Mouse (Mus musculus) adrenal gland, adult (tissue): Measurements from ENCODE around the gene Akap8l.
A peak's percentile ranks its signal among the peaks of the same experiment; 100 is the strongest.

Experiments used
- DNase-seq, 2 experiments: peaks; one replicate each; pipeline ENCODE4 v3.0.0; 2022 to 2023; ENCODE audit warnings: low spot score in 1 of 2; ENCODE audit not compliant: inconsistent age in 2 of 2

Akap8l gene

DNA sequence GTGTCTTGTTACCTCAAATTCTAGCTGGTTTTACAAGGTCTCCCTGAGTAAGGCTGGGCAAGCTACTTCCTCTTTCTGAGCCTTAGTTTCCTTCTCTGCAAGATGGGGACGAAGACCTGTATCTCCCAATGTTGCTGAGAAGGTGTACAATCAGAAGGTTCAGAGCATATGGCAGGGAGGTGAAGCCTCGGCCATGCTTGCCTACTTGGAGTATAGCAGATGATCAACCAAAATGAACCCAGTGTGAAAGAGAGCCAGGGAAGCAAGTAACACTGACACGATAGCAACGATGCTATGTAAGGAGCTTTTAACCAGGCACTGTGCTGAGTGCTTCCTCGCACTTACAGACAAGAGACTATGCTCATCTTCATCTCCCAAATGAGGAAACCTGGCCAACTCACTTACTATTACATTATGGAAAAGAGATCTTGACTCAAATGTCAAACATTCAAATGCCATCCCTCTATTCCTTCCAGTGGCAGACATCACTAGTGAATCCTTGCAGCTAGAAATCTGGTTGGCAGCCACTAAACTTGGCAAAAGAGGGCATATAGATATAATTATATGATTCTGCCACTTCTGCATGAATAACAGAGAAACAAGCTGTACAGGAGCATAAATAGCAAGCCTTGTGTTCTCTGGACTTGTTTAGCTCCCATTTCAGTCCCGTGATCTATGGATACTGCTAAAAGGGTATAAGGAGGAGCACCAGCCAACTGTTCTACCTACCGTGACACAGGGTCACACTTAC, 8.0 kb upstream of the Akap8l start:
- no peak for DNase-seq

DNA sequence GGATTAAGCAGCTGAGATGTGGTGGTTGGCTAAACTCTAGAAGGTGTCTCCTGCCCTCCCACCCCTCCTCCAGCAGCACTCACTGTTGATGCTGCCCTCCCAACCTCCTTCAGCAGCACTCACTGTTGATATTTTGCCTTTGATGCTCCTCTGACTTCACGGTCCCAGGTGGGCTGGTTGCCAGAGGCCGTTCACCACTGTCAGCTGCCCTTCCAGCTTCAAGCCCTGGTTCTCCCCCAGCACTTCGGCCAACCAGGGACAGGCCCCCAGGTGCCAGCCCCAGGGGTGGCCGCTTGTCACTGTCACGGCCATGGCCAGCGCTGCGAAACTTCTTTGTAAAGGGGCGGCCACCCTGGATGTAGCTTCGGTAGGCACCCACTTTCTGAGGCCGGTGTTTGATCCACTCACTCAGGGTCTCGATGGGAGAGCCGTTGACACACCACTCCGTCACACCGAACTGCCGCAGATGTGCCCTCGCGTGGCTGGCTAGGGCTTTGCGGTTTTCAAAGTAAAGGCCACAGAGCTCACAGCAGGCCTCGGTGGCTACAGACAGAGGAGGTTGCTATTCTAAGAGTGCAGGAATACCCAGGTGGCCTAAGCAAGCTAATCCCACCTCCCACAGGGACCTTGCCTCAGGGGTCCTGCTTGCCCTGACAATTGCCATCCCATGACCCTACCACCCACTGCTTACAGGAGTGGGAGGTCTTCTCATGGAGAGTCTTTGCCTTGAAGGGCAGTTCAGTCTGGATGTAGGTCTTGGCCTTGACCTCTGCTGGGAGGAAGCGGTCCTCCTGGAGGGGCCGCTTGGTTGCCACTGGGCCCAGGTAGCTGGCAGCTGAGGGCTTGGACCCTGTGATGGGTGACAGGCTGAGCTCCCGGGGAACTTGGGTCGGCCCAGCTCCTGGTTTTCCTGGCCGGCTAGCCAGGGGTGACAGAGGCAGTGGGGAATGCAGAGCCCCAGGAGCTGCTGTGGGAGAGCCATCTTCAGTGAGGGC, 6.7 kb upstream of the Akap8l start:
- DNase-seq: peak; percentile 24 to 71

DNA sequence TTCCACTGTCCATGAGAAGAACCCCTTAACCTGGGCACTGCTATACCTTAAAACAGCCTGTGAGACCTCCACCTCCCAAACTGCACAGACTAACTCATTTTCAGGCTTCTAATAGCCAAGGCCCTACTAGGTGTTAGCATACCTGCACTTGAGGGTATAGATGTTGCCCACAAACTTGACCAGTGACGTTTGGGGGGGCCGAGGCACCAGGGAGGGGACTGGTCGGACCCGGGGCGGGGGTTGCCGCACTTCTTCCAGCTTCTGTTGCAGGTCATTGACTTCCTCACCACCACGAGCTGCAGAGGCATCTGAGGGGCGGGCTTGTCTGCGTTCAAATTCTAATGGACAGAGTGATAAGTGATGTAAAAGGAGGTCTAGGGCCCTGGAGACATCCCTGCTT, 5.9 kb upstream of the Akap8l start:
- no peak for DNase-seq

DNA sequence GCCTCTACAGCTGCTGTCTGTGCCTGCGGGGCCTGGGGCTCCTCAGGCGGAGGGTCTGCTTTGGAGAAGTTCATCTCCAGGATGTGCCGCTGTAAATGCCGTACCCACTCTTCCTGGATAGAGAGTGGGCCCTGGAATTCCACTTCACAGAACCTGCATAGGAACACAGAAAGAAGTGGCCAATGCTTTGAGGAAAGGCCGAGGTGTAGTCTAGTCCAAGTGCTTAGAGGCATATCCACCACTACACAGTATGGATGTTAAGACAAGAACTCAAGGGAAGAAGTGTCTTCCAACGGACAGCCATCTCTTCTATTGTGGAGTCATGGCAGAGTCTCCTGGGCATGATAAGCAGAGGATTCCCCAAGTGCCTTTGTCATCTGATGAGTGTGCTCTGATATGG, 4.6 kb upstream of the Akap8l start:
- no peak for DNase-seq

DNA sequence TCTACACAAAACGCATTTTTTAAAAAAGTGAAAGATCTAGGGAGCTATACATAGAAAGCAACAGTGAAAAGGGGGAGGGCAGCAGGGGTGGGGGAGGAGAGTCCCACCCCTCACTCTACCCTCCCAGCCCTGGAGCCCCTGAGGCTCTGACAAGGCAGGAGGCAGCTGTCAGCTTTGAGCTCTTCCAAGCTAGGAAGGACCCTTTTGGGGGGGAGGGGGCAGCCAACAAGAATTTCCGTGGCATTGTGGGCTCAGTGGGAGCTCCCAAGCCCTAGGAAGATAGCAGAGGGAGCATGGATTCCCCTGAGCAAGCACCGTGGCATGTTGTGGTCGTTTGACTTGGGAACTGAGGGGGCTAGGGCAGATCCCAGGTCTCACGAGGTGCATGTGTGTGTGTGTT, 3.8 kb upstream of the Akap8l start:
- no peak for DNase-seq

GRCm38 (mm10) chr17:32353696-32354095, 3.3 kb upstream of the Akap8l start:
- peak in 1 of 2 experiments; percentile 80 for DNase-seq

DNA sequence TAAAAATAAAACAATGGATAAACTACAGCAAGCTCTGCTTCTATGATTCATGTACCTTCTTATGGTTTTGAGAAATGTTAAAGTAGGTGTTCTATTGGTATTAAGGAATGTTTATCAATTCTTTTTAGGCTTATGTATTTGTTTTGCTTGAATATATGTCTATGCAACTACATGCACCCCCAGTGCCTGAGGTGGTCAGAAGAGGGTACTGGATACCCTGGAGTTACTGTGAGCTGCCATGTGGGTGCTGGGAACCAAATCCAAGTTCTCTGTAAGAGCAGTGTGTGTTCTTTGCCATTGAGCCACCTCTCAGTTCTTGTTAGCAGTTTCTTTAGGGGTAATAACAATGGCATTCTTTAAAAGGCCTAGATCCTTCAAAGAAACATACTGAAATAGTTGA, 1.3 kb upstream of the Akap8l start:
- peak in 1 of 2 experiments; percentile 5 for DNase-seq

GRCm38 (mm10) chr17:32351269-32351668, 862 bp upstream of the Akap8l start:
- DNase-seq: peak in 1 of 2 experiments; percentile 2

GRCm38 (mm10) chr17:32349851-32350381, 491 bp downstream of the Akap8l start:
- no peak for DNase-seq

DNA sequence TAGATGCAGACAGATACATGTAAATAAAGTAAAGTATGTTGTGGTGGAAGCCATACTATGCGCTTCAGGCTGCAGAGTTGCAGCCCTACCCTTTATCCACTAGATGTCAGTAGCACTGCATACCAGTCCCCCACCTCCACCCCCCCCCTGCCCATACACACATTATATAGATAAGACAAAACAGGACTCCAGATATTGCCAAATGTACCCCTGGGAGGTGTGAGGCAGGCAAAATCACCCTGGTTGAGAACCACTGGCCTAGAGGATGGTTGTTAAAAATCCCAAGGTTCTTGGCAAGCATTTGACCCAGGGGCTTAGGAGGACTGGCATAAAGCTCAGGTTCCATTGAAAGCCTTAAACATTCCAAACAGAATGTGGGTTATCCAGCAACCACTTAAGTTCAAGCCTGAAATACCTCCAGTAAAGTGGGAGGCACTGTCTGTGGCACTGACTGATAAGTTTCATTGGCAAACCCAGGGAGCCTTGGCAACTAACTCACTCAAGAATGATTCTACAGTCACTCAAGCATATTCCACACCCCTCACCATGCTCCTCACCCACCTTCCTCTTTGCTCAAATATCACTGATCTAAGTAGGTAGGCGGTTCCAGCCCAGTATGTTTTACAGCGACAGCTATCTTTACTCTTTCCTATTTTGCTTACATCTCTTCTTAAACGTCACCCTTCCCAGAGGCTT, 1.2 kb downstream of the Akap8l start:
- DNase-seq: peak in 1 of 2 experiments; percentile 82

DNA sequence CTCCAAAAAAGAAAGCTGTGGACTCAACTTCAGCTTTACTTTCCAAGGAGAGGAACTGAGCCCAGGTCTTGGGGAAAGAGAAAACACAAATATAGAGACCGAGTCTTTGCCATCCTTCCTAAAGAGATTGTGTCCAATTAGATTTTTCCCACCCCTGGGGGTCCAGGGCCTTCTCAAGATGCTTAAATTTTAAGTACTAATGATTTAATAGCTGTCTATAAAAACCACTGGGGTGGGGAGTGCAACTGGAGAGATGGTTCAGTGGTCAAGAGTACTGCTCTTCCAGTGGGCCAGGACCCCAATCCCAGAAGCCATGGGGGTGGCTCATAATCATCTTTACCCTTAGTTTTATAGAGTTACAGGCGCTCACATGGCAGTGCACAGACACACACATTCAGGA, 2.0 kb downstream of the Akap8l start:
- DNase-seq: no peak

DNA sequence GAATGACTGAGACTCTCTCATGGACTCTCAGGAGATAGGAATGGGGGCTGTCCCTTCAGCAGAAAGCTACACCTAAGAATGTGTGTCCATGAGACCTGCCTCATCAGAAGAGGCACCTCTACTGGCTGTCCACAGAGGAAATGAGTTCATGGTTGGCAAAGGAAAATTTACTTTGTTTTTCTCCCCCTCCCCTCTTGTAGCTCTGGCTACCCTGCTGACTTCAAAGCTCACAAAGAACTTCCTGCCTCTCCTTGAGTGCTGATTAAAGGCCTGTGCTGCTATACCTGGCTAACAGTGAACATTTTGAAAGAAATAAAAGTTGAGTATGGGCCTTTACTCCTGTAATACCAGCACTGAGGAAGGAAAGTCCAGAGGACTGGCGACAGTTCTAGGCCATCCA, 9.3 kb downstream of the Akap8l start:
- DNase-seq: no peak

GRCm38 (mm10) chr17:32340110-32340509, 10.3 kb downstream of the Akap8l start:
- no peak for DNase-seq

DNA sequence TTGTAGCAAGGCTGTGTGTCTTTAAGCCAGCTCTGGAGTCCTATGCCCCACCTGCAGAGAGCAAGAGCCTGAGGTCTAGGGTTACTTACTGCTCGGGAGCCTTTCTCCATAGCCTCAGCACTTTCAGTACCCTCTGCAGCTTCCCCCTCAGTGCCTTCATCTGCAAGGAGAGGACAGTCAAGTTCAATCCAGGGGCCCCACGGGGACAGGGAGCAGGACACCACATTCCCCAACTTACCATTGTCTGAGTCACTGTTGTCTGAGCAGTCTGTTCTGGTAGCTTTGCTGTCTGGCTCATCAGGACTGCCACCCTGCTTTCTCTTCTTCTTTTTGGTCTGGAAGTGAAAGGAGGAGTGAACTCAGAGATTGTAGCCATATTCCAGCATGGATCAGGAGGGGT, 14.5 kb downstream of the Akap8l start:
- DNase-seq: no peak

DNA sequence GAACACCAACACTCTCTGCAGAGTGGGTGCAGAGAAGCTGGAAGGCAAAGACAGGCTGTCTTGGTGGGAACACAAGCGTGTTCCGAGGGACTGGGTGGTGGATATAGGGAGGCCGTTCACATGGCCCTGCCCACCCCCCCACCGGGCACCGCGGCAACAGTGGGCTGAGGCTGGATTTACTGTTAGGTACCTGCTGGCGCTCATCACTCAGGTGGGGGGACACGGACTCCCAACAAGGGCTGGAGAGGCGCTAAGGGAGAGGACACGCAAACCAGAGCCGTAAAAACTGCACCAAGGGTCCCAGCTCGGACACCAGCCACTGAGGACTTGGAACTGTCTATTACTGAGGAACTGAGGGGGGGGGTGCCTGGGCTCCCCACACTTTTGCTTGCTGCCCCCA, 15.5 kb downstream of the Akap8l start:
- no peak for DNase-seq

DNA sequence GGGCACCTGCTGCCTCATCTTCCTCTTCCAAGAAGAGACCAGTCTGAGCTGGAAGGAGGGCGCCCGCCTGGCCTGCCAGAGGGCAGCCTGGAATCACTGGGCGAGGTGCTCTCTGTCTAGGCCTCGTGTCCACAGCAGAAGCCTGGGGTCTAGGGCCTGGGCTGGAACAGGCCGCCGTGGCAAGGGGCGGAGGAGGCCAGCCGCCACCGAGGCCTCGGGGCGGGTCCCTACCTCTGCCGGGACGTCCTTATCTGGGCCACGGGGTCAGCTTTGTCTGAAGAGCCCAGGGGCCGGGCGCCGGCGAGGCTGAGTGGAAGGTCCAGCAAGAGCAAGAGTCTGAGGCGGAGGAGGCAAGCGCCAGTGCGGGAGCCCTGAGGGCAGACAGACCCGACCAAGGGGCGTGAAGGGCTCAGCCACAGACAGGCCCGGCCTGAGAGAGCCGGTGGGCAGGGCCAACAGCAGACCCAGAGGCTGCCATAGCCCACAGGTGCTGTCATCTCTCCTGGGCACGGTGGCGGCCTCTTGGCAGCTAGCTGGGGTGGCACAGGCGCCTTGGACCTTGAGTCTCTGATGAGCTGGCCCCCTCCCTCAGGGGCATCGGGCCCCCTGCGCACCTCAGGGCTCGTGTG, 16.6 kb downstream of the Akap8l start:
- no peak for DNase-seq

GRCm38 (mm10) chr17:32327501-32327900, 22.9 kb downstream of the Akap8l start:
- DNase-seq: no peak

DNA sequence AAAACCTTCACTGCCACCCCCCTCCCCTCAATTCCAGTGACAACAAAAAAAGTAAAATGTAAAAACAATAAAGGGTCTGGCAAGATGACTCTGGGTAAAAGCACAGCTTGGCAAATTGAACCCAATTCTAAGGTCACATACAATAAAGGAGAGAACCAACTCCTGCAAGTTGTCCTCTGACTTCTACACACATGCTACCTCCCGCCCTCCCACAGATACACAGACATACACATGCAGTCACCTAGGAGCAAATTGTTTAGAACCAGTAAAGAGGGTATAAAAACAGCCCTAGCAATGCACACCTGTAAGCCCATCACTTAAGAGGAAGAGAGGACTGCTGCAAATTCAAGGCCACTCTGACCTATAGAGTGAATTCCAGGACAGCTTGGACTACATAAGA, 27.6 kb downstream of the Akap8l start:
- peak in 1 of 2 experiments; percentile 38 for DNase-seq

DNA sequence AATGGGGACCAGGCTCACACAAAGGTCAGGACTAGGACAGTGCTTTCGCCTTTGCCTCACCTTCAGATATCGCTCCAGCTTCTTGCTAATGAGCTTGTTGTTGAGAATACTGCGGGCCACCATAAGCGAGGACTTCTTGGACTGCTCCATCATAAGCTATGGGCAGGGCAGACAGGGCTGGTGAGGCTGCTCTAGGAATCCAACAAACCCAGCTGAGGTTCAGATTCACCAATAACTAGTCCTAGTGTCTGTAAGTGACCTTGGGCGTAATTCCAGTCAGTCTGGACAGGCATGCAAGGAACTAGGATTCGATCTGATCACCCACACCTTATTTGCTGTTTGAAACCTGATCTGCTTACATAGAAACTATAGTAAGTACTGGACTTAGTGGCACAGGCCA, 28.6 kb downstream of the Akap8l start:
- peak in 1 of 2 experiments; percentile 83 for DNase-seq

DNA sequence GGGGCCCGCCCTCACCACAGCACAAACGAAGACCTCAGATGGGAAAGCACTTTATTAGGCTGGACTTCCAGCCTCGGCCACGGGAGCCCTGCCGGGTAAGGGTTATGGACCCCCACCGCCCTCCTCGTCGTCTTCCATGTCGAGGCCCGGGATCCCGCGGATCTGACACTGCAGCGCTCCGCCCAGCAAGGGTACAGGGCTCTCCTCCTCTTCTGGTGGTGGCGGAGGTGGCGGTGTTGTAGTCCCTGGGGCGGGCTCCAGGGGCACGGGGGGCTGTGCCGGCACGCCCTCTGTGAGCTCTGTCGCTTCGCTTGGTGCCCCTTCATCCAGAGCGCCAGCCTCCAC, 29.0 kb downstream of the Akap8l start:
- DNase-seq: no peak
